Mouse (Mus musculus): ENCODE measurements around the gene Bax.
"Not testable (repeated sequence)": the region's sequence is repeated elsewhere in the genome, so short reads cannot be mapped to it uniquely, and the experiment has no call there.

DNA sequence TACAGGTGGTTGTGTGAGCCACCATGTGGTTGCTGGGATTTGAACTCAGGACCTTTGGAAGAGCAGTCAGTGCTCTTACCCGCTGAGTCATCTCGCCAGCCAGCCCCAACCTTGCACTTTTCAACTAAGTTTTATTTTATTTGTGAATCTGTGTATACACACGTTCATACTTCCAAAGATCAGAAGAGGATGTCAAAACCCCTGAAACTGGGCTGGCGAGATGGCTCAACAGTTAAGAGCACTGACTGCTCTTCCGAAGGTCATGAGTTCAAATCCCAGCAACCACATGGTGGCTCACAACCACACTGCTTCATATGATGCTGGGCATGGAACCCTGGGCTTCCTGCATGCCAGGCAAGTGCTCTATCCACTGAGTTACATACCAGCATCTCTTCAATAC, 18.3 kb upstream of the Bax start:
- TF ChIP-seq TAL1 (conservative IDR thresholded peaks at IDR 0.05; ENCODE audit: low read depth, low read length); CTCF (IDR thresholded peaks at IDR 0.05; ENCODE audit: low read depth, low read length); GATA1 (IDR thresholded peaks at IDR 0.05; ENCODE audit: borderline replicate concordance, low read length); POLR2AphosphoS5 (IDR thresholded peaks at IDR 0.05; ENCODE audit: insufficient replicate concordance, low read depth, low read length); GATA2 (IDR thresholded peaks at IDR 0.05; ENCODE audit: borderline replicate concordance, low read depth, low read length): not testable (repeated sequence)
